ENCODE assay signal across 22 mouse cellular contexts in genomic region chr1:79997911-79998310, GRCm38 (mm10).
DNase-seq lines count a peak whose midpoint lies in the region; ATAC-seq and TF ChIP-seq lines count a peak whose summit lies in the region.
"Had no signal": no experiment of that assay in that cellular context is flagged by ENCODE, and none has a peak within 500 bp of the region (broad histone marks: within the 10 kb centered on the region; RNA-seq: fewer than 3 reads in every experiment).

No protein-coding gene starts in this region.

- WGBS in midbrain, embryonic 11.5 days: 91% methylated on average over 10 of the region's 10 CpGs
- WGBS in midbrain, postnatal 0 days: 91% methylated on average over 10 of the region's 10 CpGs

- H3K27ac ChIP-seq in midbrain, embryonic 11.5 days (ENCODE audit: low read depth, low read length): no peak overlapping the region
- no peak overlapping the region for H3K27ac ChIP-seq in midbrain, postnatal 0 days (ENCODE audit: low read depth, low read length)

- DNase-seq in heart, adult 11 months: peak; percentile 64
- no peak for DNase-seq in heart, postnatal 25 days (ENCODE audit: low spot score)
- DNase-seq in midbrain, embryonic 11.5 days (ENCODE audit: low spot score, missing footprints): peak; percentile 70
- DNase-seq in midbrain, postnatal 0 days (ENCODE audit: low spot score): no peak
- DNase-seq in ZHBTc4 (ENCODE audit: low read depth, low spot score): peak; percentile 18
- DNase-seq in testis, postnatal 10 days (ENCODE audit: low spot score): no peak
- DNase-seq: adrenal gland, adult 2 months; adrenal gland, adult 8-10 months; adrenal gland, postnatal 10 days; adrenal gland, postnatal 14 days; adrenal gland, postnatal 25 days; adrenal gland, postnatal 36 days; B cell, adult 2 months; cerebellum, adult 11 months; cerebellum, adult 11-12 months; cerebellum, adult 18-20 months; cerebellum, adult 2 months had no signal

- intact Hi-C loops in heart, postnatal 25 days (cut with DNase I): loop anchor here (5.0 kb wide), 2 partner anchors 109 to 211 kb away; no protein-coding TSS in a partner anchor

- H3K4me2 ChIP-seq in midbrain, embryonic 11.5 days: no peak overlapping the region
- no peak overlapping the region for H3K4me2 ChIP-seq in midbrain, postnatal 0 days (ENCODE audit: low read depth, low read length, poor library complexity, severe bottlenecking)

- H3K9me3 ChIP-seq in midbrain, embryonic 11.5 days (ENCODE audit: control insufficient read depth, low read length): no peaks in the 10 kb centered on the region
- H3K9me3 ChIP-seq in midbrain, postnatal 0 days (ENCODE audit: low read length): 0 out of 2 replicates have a peak, but pooled peaks cover 3% of the 10 kb centered on the region

- no peaks in the 10 kb centered on the region for H3K36me3 ChIP-seq in midbrain, embryonic 11.5 days (ENCODE audit: control insufficient read depth, insufficient read depth, low read length)
- H3K36me3 ChIP-seq in midbrain, postnatal 0 days (ENCODE audit: insufficient read depth, low read length): no peaks in the 10 kb centered on the region
- H3K36me3 ChIP-seq: G1E had no signal

- TF ChIP-seq CTCF in midbrain, postnatal 0 days (IDR thresholded peaks at IDR 0.05): no peak

- H3K4me1 ChIP-seq in midbrain, embryonic 11.5 days (ENCODE audit: control insufficient read depth, insufficient read depth, low read length): no peaks in the 10 kb centered on the region
- H3K4me1 ChIP-seq in midbrain, postnatal 0 days (ENCODE audit: insufficient read depth, low read length): 0 out of 2 replicates have a peak, but pooled peaks cover 3% of the 10 kb centered on the region

- ATAC-seq in midbrain, embryonic 11.5 days (ENCODE audit: low FRiP score): no peak
- ATAC-seq in midbrain, postnatal 0 days (ENCODE audit: low FRiP score): no peak
- ATAC-seq: activated CD4-positive, CD25-positive, alpha-beta regulatory T cell, adult 4 months; CD4-positive, CD25-positive, alpha-beta regulatory T cell, adult 4 months; Patski had no signal

- H3K9ac ChIP-seq in midbrain, embryonic 11.5 days (ENCODE audit: low read length): no peak overlapping the region
- no peak overlapping the region for H3K9ac ChIP-seq in midbrain, postnatal 0 days (replicated peaks; ENCODE audit: low read length, poor library complexity, severe bottlenecking)

- H3K4me3 ChIP-seq in midbrain, embryonic 11.5 days (ENCODE audit: low read depth, low read length): no peak overlapping the region
- no peak overlapping the region for H3K4me3 ChIP-seq in midbrain, postnatal 0 days (ENCODE audit: low read depth, low read length)

- H3K27me3 ChIP-seq in midbrain, embryonic 11.5 days (ENCODE audit: control insufficient read depth, insufficient read depth, low read length): no peaks in the 10 kb centered on the region
- H3K27me3 ChIP-seq in midbrain, postnatal 0 days (ENCODE audit: insufficient read depth, low read length): no peaks in the 10 kb centered on the region
- H3K27me3 ChIP-seq: CH12.LX had no signal

Comparison
In these comparisons a context has a peak if more than half of its experiments do, and no peak if none do; other contexts are left out.
1. DNase-seq: peak in heart, adult 11 months (single experiment), midbrain, embryonic 11.5 days (single experiment) and ZHBTc4 (single experiment); none in heart, postnatal 25 days (single experiment), midbrain, postnatal 0 days (single experiment) and testis, postnatal 10 days (single experiment).